Mouse (Mus musculus) ES-Bruce4 (cell line): ENCODE results near the gene Sox1.

ENCODE experiments used
- CTCF ChIP-seq: IDR thresholded peaks from one replicate; pipeline ENCODE4 v1.8.1; 2011; ENCODE audit warnings: low read depth, low read length
- EP300 ChIP-seq: IDR thresholded peaks from 2 replicates; pipeline ENCODE4 v1.6.1; 2011; ENCODE audit warnings: low read depth, low read length; ENCODE audit not compliant: insufficient read depth
- POLR2A ChIP-seq: IDR thresholded peaks from one replicate; pipeline ENCODE4 v1.8.1; 2011; ENCODE audit warnings: low read length; ENCODE audit not compliant: insufficient read depth

DNA sequence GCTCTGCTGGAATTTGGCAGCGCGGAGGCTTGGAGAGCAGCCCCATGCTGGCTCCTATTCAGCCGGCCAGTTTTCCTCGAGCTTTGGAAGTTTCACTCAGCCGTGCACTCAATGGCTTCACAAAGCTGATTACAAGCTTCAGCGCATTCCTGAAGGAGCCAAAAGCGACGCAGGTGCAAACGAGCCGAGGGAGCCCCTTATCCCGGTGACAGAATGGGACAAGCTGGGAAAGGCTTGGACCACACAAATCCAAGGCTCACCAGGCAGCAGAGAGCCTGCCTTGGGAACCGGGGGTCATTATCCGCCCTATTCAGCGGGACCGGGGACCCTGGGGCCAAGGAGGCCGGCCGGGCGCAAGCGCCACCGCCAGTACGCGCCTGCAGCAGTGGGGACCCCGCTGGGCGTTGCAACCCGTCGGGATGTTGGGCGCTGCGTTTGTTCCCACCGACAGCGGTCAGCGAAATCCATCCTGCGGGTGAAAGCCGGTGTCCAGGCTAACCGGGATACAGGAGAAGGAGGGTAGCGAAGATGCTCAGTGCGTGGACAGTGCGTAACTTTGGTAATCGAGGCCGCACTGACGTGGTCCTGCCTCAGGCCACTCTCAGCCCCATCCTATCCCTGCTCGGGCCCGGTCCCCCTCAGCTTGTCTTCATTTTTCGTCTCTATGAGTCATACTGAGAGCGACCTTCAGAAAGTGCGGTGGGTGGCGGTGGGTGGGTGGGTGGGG, 35.2 kb downstream of the Sox1 start:
- TF ChIP-seq POLR2A, result no peak
- TF ChIP-seq CTCF, result no peak
- TF ChIP-seq EP300, result no peak
